Mouse (Mus musculus) myocyte (in vitro differentiated cells): ENCODE data around the gene Mapk7.

Experiments
- MYOG ChIP-seq, 3 experiments: IDR thresholded peaks; one replicate each; pipeline ENCODE4 v1.6.1; 2011; ENCODE audit warnings: control low read depth in 2 of 3, low read depth in 2 of 3, mild to moderate bottlenecking in 2 of 3; ENCODE audit not compliant: insufficient read length in 2 of 3, control insufficient read depth in 1 of 3, insufficient read depth in 1 of 3
- POLR2A ChIP-seq: IDR thresholded peaks from one replicate; pipeline ENCODE4 v1.6.1; 2011; ENCODE audit warnings: low read depth, mild to moderate bottlenecking, control low read depth, moderate library complexity; ENCODE audit not compliant: insufficient read length

- TF ChIP-seq POLR2A (no peak), MYOG (IDR thresholded peaks at IDR 0.05; ENCODE audit: control insufficient read depth in 1 of 3, insufficient read depth in 1 of 3, insufficient read length in 2 of 3, low read depth in 2 of 3) (no peak)
These were observed 46.2 kb downstream of the Mapk7 start for GRCm38 (mm10) chr11:61448041-61448440.
